Mouse (Mus musculus): ENCODE data around the gene Evi5. TPM values are rescaled to one million over a fixed set of nuclear protein-coding genes. Genes with fewer than 3 reads are reported as not detected.
A peak's percentile ranks its signal among the peaks of the same experiment; 100 is the strongest.

Evi5 gene
- polyA plus RNA-seq, 1 experiment from 2014 or later = 15.6 TPM

DNA sequence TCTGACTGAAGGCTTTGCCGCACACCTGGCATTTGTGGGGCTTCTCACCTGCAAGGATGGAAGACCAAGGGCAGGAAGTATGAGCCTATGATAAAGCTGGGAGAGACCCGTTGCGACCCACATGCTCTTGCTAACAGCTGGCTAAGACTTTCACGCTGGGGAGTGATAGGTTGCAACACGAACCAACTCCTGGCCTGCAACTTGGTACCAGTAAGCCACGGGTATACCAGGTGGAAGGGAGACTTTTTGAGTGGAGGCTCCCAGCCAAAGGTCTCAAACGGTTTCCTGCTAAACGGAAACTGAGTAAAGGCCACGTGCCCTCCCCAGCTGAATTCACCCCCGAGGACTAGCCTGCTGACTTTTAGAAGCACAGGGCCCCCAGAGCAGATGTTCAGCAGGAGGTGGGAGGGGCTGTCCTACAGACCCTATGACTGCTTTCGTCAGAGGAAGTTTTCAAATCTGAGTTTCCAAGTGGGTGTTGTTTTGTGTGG is 157.0 kb downstream of the Evi5 start:
- DNase-seq (ENCODE audit: low spot score) = peak; percentile 96

DNA sequence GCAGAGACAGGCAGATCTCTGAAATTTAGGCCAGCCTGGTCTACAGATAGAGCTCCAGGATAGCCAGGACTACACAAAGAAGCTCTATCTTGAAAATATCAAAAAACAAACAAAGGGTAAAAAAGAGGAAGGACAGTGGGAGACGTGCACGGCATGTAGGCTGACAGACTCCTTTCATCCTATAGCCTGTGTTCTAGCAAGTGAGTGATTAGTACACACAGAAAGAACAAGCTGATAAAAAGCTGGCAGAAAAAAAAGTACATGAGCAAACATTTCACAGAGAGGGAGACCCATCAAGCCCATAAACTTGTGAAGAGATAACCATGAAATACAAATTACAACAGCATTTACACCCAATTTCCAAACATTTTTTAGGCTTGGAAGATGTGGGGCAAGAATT is 163.2 kb downstream of the Evi5 start:
- DNase-seq (ENCODE audit: low spot score) = no peak

DNA sequence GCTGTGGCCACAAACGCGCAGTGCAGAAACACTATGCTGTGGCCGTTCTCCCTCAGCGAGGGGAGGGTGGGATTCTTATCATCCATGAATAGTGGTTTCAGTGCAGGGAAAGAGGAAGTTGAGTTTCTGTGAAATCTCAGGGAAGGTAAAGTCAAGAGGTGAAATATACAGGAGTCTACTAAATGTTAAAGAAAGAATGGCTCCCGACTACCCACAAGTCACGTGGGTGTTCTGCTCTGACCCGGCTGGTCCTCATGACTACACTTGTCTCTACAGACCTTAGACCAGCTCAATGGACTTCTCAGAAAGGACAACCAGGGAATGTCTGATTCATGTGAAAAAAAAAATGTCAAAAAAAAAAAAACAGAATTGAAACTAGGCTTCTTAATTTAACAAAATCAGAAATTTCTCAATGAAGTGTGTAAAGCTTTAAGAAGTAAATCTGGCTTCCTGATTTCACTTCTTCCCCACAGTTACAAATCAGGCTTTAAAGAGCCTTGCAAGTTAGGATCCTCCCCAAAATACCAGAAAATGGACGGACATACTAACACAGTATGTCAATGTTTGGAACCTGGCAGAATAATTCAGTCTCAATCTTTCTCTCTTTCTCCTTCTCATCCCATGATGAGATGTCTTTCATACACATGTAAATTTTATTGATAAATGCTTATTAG is 166.6 kb downstream of the Evi5 start:
- DNase-seq (ENCODE audit: low spot score) = no peak

DNA sequence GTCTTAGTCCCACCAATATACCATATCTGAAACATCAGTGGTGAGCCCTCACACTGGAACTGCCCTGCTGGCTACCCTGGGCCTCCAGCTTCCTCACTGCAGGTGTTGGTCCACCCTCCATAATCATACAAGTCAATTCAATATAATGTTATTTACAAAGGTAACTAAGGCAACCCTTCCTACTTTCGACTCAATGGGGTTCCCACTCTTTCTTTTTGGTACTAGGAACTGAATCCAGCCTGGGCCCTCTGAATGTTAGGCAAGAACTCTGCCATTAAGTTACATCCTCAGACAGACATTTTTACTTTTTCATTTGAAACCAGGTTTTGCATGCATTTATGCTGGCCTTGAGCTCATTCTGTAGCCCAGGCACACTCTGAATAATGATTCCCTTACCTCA is 168.6 kb downstream of the Evi5 start:
- DNase-seq (ENCODE audit: low spot score) = no peak

DNA sequence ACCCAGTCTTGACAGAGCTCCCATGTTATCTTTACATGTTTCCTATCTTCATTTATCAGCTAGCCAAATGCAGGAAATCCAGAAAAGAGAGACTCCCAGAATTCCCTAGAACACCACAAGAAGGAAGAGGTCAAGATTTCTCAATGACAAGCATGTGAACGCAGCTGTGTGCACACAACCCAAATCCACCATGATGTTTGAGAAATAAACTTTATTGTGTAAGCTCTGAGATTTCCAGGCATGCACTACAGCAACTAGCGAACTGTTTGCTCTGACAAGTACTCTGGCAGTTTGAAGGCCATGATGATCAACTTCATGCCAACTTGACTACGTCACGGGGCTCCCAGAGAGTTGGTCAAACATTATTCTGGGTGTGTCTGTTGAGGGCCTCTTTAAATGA is 169.2 kb downstream of the Evi5 start:
- no peak for DNase-seq (ENCODE audit: low spot score)

DNA sequence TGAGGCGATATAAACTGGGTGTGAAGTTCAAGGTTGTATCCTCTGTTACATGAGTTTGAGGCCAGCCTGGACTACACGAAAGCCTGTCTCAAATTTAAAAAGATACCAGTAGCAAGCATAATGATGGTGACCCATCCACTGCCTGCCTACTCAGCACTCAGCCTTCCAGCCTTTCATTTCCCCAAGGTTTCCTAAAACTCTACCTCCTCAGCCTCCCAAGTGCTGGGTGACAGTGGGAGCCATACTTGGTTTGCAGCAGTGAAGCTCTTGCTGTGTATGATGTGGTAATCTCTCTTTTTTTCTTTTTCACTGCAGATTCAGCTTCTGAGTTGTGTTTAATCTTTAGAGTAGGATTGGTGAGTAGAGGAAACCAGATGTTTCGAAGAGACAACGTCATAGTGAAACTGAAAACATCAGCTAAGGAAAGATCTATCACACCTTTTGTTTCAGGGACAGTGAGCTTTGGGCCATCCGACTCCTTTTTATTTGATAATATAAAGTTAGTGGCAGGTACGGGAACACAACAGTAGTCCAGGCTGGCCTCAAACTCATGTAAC is 171.6 kb downstream of the Evi5 start:
- DNase-seq (ENCODE audit: low spot score) = peak; percentile 76

DNA sequence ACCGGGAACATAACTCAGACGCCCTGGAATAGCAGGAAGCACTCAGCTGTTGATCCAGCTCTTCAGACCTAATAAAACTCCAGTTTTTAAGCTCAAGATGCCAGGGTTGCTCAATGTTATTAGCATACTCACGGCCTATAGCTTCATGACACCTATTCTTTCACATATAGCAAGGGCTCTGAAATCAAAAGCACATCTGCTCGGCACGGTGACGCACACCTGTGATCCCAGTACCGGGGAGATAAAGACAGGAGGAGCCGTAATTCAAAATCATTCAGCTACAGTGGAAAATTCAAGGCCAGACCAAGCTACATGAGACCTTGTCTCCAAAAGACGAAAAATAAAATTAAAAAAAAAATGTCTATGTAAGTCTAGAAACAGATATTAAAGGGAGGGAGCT is 173.2 kb downstream of the Evi5 start:
- DNase-seq (ENCODE audit: low spot score) = peak; percentile 53

DNA sequence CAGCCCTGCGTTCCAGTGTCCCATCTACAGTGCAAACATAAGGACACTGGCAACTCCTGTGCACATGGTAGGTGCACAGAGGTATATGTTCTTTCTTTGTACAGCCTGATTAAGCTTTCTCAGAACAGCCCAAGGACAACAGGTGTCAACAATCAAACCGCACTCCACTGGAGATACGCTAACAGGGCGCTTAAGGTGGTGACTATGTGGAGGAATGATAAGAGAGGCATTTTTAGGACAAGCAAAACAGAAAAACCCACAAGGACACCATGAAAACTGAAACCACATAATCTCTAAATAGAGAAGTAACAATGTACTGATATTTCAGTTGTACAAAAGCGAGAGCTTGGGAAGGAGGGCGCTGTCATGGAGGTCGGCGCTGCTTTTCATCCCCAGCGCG is 174.0 kb downstream of the Evi5 start:
- DNase-seq (ENCODE audit: low spot score) = peak; percentile 58

DNA sequence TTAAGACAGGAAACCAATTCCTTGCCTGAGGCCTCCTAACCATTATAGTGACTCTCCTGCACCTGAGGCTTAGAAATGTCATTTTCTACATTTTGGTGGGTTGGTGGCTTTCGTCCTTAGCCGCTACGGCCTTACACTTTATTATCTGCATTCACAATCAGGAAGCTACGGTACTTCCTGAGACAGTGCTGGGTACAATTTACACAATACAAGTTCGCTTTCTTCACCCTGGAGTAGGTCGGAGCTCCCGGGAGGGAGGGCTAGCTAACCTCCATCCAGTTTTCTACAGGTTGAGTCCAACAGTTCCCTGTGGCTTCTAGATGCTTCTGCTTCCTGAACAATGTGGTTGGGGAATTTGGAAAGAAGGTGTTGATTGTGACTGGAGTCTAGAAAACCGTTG is 176.0 kb downstream of the Evi5 start:
- no peak for DNase-seq (ENCODE audit: low spot score)

DNA sequence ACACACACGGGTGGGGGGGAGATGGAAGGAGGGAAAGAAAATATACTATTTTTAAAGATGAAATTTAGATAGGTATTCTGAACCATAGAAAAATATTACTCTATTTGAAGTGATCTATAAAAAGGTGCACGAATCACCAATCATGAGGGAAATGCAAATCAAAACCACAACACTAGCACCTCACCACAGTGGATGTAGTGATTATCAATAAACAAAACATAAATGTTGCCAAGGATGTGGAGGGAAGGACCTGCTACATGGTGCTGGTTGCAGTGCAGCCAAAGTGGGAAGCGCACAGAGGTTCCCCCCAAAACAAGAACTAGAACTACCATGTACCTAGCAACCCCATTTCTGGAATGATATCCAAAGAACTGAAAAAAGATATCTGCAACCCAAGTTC is 179.9 kb downstream of the Evi5 start:
- DNase-seq (ENCODE audit: low spot score) = no peak

Other genes with a start within 250 kb of the Evi5 start
- 39.4 and 42.8 TPM in 2 replicates for gene Gfi1, start 149.1 kb downstream of the Evi5 start, polyA plus RNA-seq (2015; fragmentation: Nextera tagmentation; extraction: Ambion mirVana)
- gene Ube2d2b, start 45.0 kb downstream of the Evi5 start, polyA plus RNA-seq (2015; fragmentation: Nextera tagmentation; extraction: Ambion mirVana) = 0.08 TPM in 1 of 2 replicates, not detected in the other
- 54.9 and 67.3 TPM in 2 replicates for gene Rpl5, start 25.4 kb upstream of the Evi5 start, polyA plus RNA-seq (2015; fragmentation: Nextera tagmentation; extraction: Ambion mirVana)
- gene Fam69a, start 112.0 kb upstream of the Evi5 start, polyA plus RNA-seq (2015; fragmentation: Nextera tagmentation; extraction: Ambion mirVana) = 36.8 and 38.3 TPM in 2 replicates
- 263 and 271 TPM in 2 replicates for gene Mtf2, start 190.6 kb upstream of the Evi5 start, polyA plus RNA-seq (2015; fragmentation: Nextera tagmentation; extraction: Ambion mirVana)

Measured in thymus, postnatal 0 days (tissue).